Mouse (Mus musculus) kidney, embryonic 16.5 days (tissue): ENCODE results near the gene Pcgf2. TPM values are rescaled to one million over a fixed set of nuclear protein-coding genes. Genes with fewer than 3 reads are reported as not detected.

Experiments
- ATAC-seq: fragments of 200-750 bp; cut with Nextera tagmentation; 2 replicates; pipeline ENCODE4 v1.8.0; 2017; ENCODE audit warnings: moderate TSS enrichment; ENCODE audit not compliant: low FRiP score, low TSS enrichment
- H3K27ac ChIP-seq: fragments of 300-500 bp; sonication (generic); 2 replicates; pipeline ENCODE4 v1.5.1; 2014; ENCODE audit warnings: low read length
- H3K27me3 ChIP-seq: fragments of 300-500 bp; sonication (generic); 2 replicates; pipeline ENCODE4 v1.6.1; 2014; ENCODE audit warnings: low read length, control low read depth, mixed read lengths; ENCODE audit not compliant: insufficient read depth
- H3K36me3 ChIP-seq: fragments of 300-500 bp; sonication (generic); 2 replicates; pipeline ENCODE4 v1.6.1; 2014; ENCODE audit warnings: low read length, control low read depth, mixed read lengths; ENCODE audit not compliant: insufficient read depth
- H3K4me1 ChIP-seq: fragments of 300-500 bp; sonication (generic); 2 replicates; pipeline ENCODE4 v1.6.1; 2014; ENCODE audit warnings: low read length, control low read depth, mixed read lengths; ENCODE audit not compliant: insufficient read depth
- H3K4me2 ChIP-seq: fragments of 300-500 bp; sonication (generic); replicated peaks from 2 replicates; pipeline ENCODE4 v1.6.1; 2014; ENCODE audit warnings: low read depth, low read length
- H3K4me3 ChIP-seq: fragments of 300-500 bp; sonication (generic); 2 replicates; pipeline ENCODE4 v1.5.1; 2014; ENCODE audit warnings: mild to moderate bottlenecking, low read length
- H3K9ac ChIP-seq: fragments of 300-500 bp; sonication (generic); replicated peaks from 2 replicates; pipeline ENCODE4 v1.6.1; 2014; ENCODE audit warnings: low read length
- H3K9me3 ChIP-seq: fragments of 300-500 bp; sonication (generic); 2 replicates; pipeline ENCODE4 v1.6.1; 2016; ENCODE audit warnings: low read length, control low read depth
- WGBS: fragments of 180-500 bp; shearing (Covaris S2); extraction: QIAGEN DNeasy Blood & Tissue Kit; methylation state at CpG from one replicate; pipeline ENCODE4 v1.1.7; 2014; 5-methylcytosine and 5-hydroxymethylcytosine counted together
- polyA plus RNA-seq: library from polyadenylated mRNA; unstranded; fragments of >200 nt; fragmentation: Nextera tagmentation; extraction: Ambion mirVana; gene quantifications from 2 replicates; pipeline ENCODE4 v1.2.1, GENCODE M21; 2015

The Pcgf2 gene
- polyA plus RNA-seq, 1 experiment from 2014 or later: 12.3 TPM

GRCm38 (mm10) chr11:97685613-97686321, 14.5 kb downstream of the Pcgf2 start, which contains the start of gene Cisd3:
Gene Cisd3, plus strand, starts transcription at chr11:97685826.
- peak within 1 kb of the TSS; percentile 42 for H3K4me3 ChIP-seq
- H3K4me1 ChIP-seq: peaks cover 39% of the 10 kb centered on the region
- peak; percentile 91 for ATAC-seq
- no peaks in the 10 kb centered on the region for H3K27me3 ChIP-seq
- under 1% methylated on average over 42 of the region's 43 CpGs for WGBS
- H3K4me2 ChIP-seq: peak within 1 kb of the TSS; percentile 58
- peak within 1 kb of the TSS; percentile 49 for H3K9ac ChIP-seq
- H3K36me3 ChIP-seq: peaks cover 39% of the 10 kb centered on the region
- H3K9me3 ChIP-seq: no peaks in the 10 kb centered on the region
- peak within 1 kb of the TSS; percentile 65 for H3K27ac ChIP-seq

DNA sequence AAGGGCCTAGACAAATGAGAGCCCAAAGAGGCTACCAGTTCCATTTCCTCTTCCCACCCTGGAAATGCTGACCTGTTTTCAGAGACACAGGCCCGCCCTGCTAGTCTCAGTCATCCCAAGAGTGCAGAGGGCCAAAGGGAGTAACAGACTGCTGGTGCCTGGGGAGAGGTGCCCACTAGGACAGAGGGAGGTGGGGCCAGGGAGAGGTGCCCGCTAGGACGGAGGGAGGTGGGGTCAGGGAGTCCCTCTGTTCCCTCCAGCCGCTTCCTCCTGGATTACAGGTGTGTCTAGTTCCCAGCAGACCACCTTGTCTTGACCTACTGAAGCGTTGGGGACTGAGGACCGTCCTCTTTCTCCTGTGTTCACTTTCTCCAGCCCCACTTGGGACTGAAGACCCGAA, 15.5 kb downstream of the Pcgf2 start:
- Histone ChIP-seq H3K36me3 (peaks cover 39% of the 10 kb centered on the region), H3K4me3 (no peak overlapping the region), H3K4me2 (peak overlapping the region; percentile 58)

GRCm38 (mm10) chr11:97684063-97684680, 16.1 kb downstream of the Pcgf2 start:
- Histone ChIP-seq H3K36me3 (peaks cover 39% of the 10 kb centered on the region), H3K4me3 (no peak overlapping the region), H3K27ac (peak overlapping the region; percentile 65; the same call in 1 of the 2 replicates), H3K4me2 (no peak overlapping the region), H3K9me3 (no peaks in the 10 kb centered on the region), H3K4me1 (peaks cover 39% of the 10 kb centered on the region), H3K27me3 (no peaks in the 10 kb centered on the region), H3K9ac (peak overlapping the region; percentile 38)
- no peak for ATAC-seq
- WGBS: 71% methylated on average over 6 of the region's 6 CpGs

More for the DNA sequence above, 15.5 kb downstream of the Pcgf2 start:
- Histone ChIP-seq H3K4me1 (peaks cover 39% of the 10 kb centered on the region), H3K27me3 (no peaks in the 10 kb centered on the region), H3K9me3 (no peaks in the 10 kb centered on the region), H3K27ac (peak overlapping the region; percentile 65), H3K9ac (peak overlapping the region; percentile 38)
- WGBS: 23% methylated on average over 7 of the region's 7 CpGs
- ATAC-seq: no peak

- no peak overlapping the region for H3K4me2 ChIP-seq
Observed at GRCm38 (mm10) chr11:97682504-97683055, 17.7 kb downstream of the Pcgf2 start.

DNA sequence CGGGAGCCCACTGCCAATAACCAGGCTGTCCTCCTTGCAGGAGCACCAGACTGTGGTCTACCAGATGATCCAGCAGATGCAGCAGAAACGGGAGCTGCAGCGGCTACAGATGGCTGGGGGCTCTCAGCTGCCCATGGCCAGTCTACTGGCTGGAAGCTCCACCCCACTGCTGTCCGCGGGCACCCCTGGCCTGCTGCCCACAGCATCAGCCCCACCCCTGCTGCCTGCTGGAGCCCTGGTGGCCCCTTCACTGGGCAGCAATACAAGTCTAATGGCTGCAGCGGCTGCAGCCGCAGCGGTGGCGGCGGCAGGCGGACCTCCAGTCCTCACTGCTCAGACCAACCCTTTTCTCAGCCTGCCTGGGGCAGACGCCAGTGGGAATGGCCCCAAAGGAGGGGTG, 19.9 kb downstream of the Pcgf2 start:
- Histone ChIP-seq H3K9me3 (no peaks in the 10 kb centered on the region), H3K9ac (no peak overlapping the region), H3K36me3 (peaks cover 62% of the 10 kb centered on the region), H3K4me2 (no peak overlapping the region), H3K27me3 (no peaks in the 10 kb centered on the region), H3K4me1 (peaks cover 20% of the 10 kb centered on the region), H3K4me3 (no peak overlapping the region), H3K27ac (no peak overlapping the region)
- WGBS: 73% methylated on average over 12 of the region's 12 CpGs
- ATAC-seq: no peak

More at GRCm38 (mm10) chr11:97682504-97683055, 17.7 kb downstream of the Pcgf2 start:
- Histone ChIP-seq H3K27ac (no peak overlapping the region), H3K4me1 (peaks cover 38% of the 10 kb centered on the region), H3K4me3 (no peak overlapping the region), H3K27me3 (no peaks in the 10 kb centered on the region), H3K9ac (no peak overlapping the region), H3K9me3 (no peaks in the 10 kb centered on the region), H3K36me3 (peaks cover 49% of the 10 kb centered on the region)
- no peak for ATAC-seq
- WGBS: 77% methylated on average over 6 of the region's 6 CpGs

DNA sequence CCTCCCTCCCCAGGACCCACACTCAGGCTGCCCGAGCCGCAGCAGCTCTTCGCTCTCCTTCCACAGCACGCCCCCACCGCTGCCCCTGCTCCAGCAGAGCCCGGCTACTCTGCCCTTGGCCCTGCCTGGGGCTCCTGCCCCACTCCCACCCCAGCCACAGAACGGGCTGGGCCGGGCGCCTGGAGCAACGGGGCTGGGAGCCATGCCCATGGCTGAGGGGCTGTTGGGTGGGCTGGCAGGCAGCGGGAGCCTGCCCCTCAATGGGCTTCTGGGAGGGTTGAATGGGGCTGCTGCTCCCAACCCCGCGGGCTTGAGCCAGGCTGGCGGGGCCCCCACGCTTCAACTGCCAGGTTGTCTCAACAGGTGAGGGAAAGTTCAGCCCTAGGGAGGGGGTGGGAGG, 22.0 kb downstream of the Pcgf2 start:
- 86% methylated on average over 10 of the region's 15 CpGs for WGBS
- peaks cover 5% of the 10 kb centered on the region; the same call in 1 of the 2 replicates for H3K4me1 ChIP-seq

GRCm38 (mm10) chr11:97677842-97678241, 22.5 kb downstream of the Pcgf2 start:
- Histone ChIP-seq H3K4me1 (peaks cover 5% of the 10 kb centered on the region; the same call in 1 of the 2 replicates), H3K27ac (no peak overlapping the region), H3K9me3 (no peaks in the 10 kb centered on the region), H3K27me3 (no peaks in the 10 kb centered on the region), H3K4me2 (no peak overlapping the region), H3K9ac (no peak overlapping the region), H3K36me3 (peaks cover 82% of the 10 kb centered on the region), H3K4me3 (no peak overlapping the region)
- no peak for ATAC-seq
- 68% methylated on average over 8 of the region's 8 CpGs for WGBS

More for the DNA sequence above, 22.0 kb downstream of the Pcgf2 start:
- Histone ChIP-seq H3K9me3 (no peaks in the 10 kb centered on the region), H3K4me2 (no peak overlapping the region), H3K27ac (no peak overlapping the region), H3K27me3 (no peaks in the 10 kb centered on the region), H3K9ac (no peak overlapping the region), H3K4me3 (no peak overlapping the region), H3K36me3 (peaks cover 81% of the 10 kb centered on the region)
- ATAC-seq: no peak

DNA sequence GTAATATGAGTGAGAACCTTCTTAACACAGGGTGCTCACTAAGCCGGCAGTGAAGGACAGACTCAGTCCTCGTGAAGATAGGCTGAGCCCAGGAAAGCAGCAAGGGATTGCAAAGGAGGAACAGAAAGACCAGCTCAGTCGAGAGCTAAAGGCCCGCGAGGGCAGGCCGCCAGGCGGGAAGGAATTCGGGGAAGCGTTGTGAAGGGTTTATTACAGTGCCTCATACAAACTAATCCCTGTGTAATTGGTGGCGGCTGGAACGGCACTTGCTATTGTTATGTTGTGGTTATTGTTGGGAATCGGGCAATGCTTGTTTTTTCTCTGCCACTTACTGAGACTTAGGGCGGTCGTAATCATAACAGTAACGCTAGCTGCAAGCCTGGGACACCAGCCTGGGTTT, 22.9 kb downstream of the Pcgf2 start:
- ATAC-seq: no peak
- H3K36me3 ChIP-seq: peaks cover 82% of the 10 kb centered on the region
- H3K9me3 ChIP-seq: no peaks in the 10 kb centered on the region
- H3K27ac ChIP-seq: no peak overlapping the region
- peaks cover 4% of the 10 kb centered on the region; the same call in 1 of the 2 replicates for H3K4me1 ChIP-seq
- whole genome bisulfite sequencing: 57% methylated on average over 15 of the region's 15 CpGs
- no peak overlapping the region for H3K9ac ChIP-seq
- H3K4me2 ChIP-seq: no peak overlapping the region
- no peak overlapping the region for H3K4me3 ChIP-seq
- H3K27me3 ChIP-seq: no peaks in the 10 kb centered on the region

- no peak overlapping the region for H3K27ac ChIP-seq
Observed at GRCm38 (mm10) chr11:97676050-97676754, 24.1 kb downstream of the Pcgf2 start.

More at GRCm38 (mm10) chr11:97676050-97676754, 24.1 kb downstream of the Pcgf2 start:
- WGBS: 84% methylated on average over 14 of the region's 15 CpGs
- Histone ChIP-seq H3K4me2 (no peak overlapping the region), H3K36me3 (peaks cover 82% of the 10 kb centered on the region), H3K9me3 (no peaks in the 10 kb centered on the region), H3K9ac (no peak overlapping the region), H3K27me3 (no peaks in the 10 kb centered on the region), H3K4me1 (no peaks in the 10 kb centered on the region), H3K4me3 (no peak overlapping the region)
- no peak for ATAC-seq
